Mouse (Mus musculus): ENCODE results near the gene Celf1.

The Celf1 gene

GRCm38 (mm10) chr2:90974101-90974500 is 33.9 kb downstream of the Celf1 start:
- POLR2A ChIA-PET, result interaction anchor here in 2 of 4 experiments (0.6 to 1.4 kb wide), 4 partner anchors 19 to 87 kb away, joined by 3 to 4 read pairs (median 3); no protein-coding TSS in a partner anchor
- CTCF ChIA-PET, result interaction anchor here in 1 of 4 experiments (0.6 kb wide), 1 partner anchor 29 kb away, joined by 3 read pairs; no protein-coding TSS in a partner anchor

GRCm38 (mm10) chr2:90975181-90975835 is 35.1 kb downstream of the Celf1 start:
- POLR2A ChIA-PET, result interaction anchor here in 2 of 4 experiments (1.4 to 3.3 kb wide), 2 partner anchors 8 to 58 kb away, joined by 3 to 19 read pairs; no protein-coding TSS in a partner anchor
- CTCF ChIA-PET, result no interaction called here

GRCm38 (mm10) chr2:90976590-90976989 is 36.4 kb downstream of the Celf1 start:
- ChIA-PET POLR2A (interaction anchor here in 2 of 4 experiments (0.6 to 3.3 kb wide), 8 partner anchors 10 to 72 kb away, joined by 3 to 19 read pairs (median 4); partner anchors contain the start of genes Kbtbd4 (in 1 of the 2) and Ndufs3 (in 1 of the 2)), CTCF (interaction anchor here in 1 of 4 experiments (0.6 kb wide), 1 partner anchor 42 kb away, joined by 3 read pairs; no protein-coding TSS in a partner anchor)

GRCm38 (mm10) chr2:90977291-90977690 is 37.1 kb downstream of the Celf1 start:
- CTCF ChIA-PET, result interaction anchor here in 2 of 4 experiments (0.6 kb wide), 3 partner anchors 41 to 232 kb away, joined by 3 to 8 read pairs (median 6); partner anchors contain the start of gene Fnbp4 (in 1 of the 2)
- POLR2A ChIA-PET, result interaction anchor here in 2 of 4 experiments (0.5 to 3.3 kb wide), 12 partner anchors 9 to 298 kb away, joined by 3 to 19 read pairs (median 4); no protein-coding TSS in a partner anchor

GRCm38 (mm10) chr2:90986055-90986454 is 45.9 kb downstream of the Celf1 start:
- CTCF ChIA-PET, result interaction anchor here in 2 of 4 experiments (0.5 to 0.7 kb wide), 2 partner anchors 55 to 154 kb away, joined by 4 to 6 read pairs; no protein-coding TSS in a partner anchor
- POLR2A ChIA-PET, result interaction anchor here in 2 of 4 experiments (0.6 to 2.4 kb wide), 11 partner anchors 9 to 76 kb away, joined by 3 to 10 read pairs (median 4); no protein-coding TSS in a partner anchor

GRCm38 (mm10) chr2:91008536-91008935 is 68.4 kb downstream of the Celf1 start:
- ChIA-PET POLR2A (interaction anchor here in 1 of 4 experiments (2.0 to 3.4 kb wide), 3 partner anchors 8 to 79 kb away, joined by 4 to 12 read pairs (median 8); no protein-coding TSS in a partner anchor), CTCF (interaction anchor here in 1 of 4 experiments (1.7 kb wide), 1 partner anchor 135 kb away, joined by 3 read pairs; no protein-coding TSS in a partner anchor)

- CTCF ChIA-PET, result no interaction called here
- POLR2A ChIA-PET, result interaction anchor here in 2 of 4 experiments (1.5 to 2.5 kb wide), 3 partner anchors 10 to 57 kb away, joined by 4 to 7 read pairs (median 5); partner anchors contain the start of gene Slc39a13 (in 1 of the 2)
Observed at GRCm38 (mm10) chr2:91013881-91014280, 73.7 kb downstream of the Celf1 start.

GRCm38 (mm10) chr2:91015386-91015785 is 75.2 kb downstream of the Celf1 start:
- ChIA-PET POLR2A (interaction anchor here in 2 of 4 experiments (0.5 to 2.5 kb wide), 11 partner anchors 7 to 450 kb away, joined by 3 to 14 read pairs (median 4); no protein-coding TSS in a partner anchor), CTCF (interaction anchor here (0.5 to 1.3 kb wide), 4 partner anchors 8 to 194 kb away, joined by 3 to 4 read pairs (median 4); no protein-coding TSS in a partner anchor)

- CTCF ChIA-PET, result interaction anchor here (0.5 to 2.1 kb wide), 13 partner anchors 11 to 185 kb away, joined by 3 to 10 read pairs (median 3); partner anchors contain the start of genes Acp2 (in 1 of the 4), Nr1h3 (in 1 of the 4), Psmc3 (in 1 of the 4) and Rapsn (in 1 of the 4)
Observed at GRCm38 (mm10) chr2:91018061-91018788, 78.0 kb downstream of the Celf1 start.

GRCm38 (mm10) chr2:91019911-91020310 is 79.7 kb downstream of the Celf1 start:
- POLR2A ChIA-PET, result interaction anchor here in 2 of 4 experiments (0.5 to 2.8 kb wide), 13 partner anchors 11 to 959 kb away, joined by 3 to 12 read pairs (median 4); partner anchors contain the start of gene Slc39a13 (in 1 of the 2)
- CTCF ChIA-PET, result interaction anchor here in 1 of 4 experiments (0.6 to 2.1 kb wide), 4 partner anchors 41 to 184 kb away, joined by 3 to 6 read pairs (median 3); no protein-coding TSS in a partner anchor

More at GRCm38 (mm10) chr2:91018061-91018788, 78.0 kb downstream of the Celf1 start:
- POLR2A ChIA-PET, result interaction anchor here in 3 of 4 experiments (0.5 to 2.8 kb wide), 15 partner anchors 9 to 186 kb away, joined by 3 to 12 read pairs (median 3); no protein-coding TSS in a partner anchor

GRCm38 (mm10) chr2:91022266-91022665 is 82.1 kb downstream of the Celf1 start:
- CTCF ChIA-PET, result interaction anchor here in 1 of 4 experiments (0.7 kb wide), 1 partner anchor 39 kb away, joined by 3 read pairs; no protein-coding TSS in a partner anchor
- POLR2A ChIA-PET, result interaction anchor here in 3 of 4 experiments (0.7 to 7.4 kb wide), 12 partner anchors 7 to 572 kb away, joined by 3 to 68 read pairs (median 6); partner anchors contain the start of genes Psmc3 (in 1 of the 3) and Slc39a13 (in 1 of the 3)

GRCm38 (mm10) chr2:91023131-91023530 is 82.9 kb downstream of the Celf1 start:
- CTCF ChIA-PET, result interaction anchor here in 2 of 4 experiments (0.6 to 1.4 kb wide), 2 partner anchors 43 to 212 kb away, joined by 5 to 8 read pairs; no protein-coding TSS in a partner anchor
- POLR2A ChIA-PET, result interaction anchor here in 2 of 4 experiments (1.0 to 7.4 kb wide), 23 partner anchors 8 to 109 kb away, joined by 3 to 68 read pairs (median 4); partner anchors contain the start of genes Celf1 (in 1 of the 2), Psmc3 (in 1 of the 2), Rapsn (in 1 of the 2) and Slc39a13 (in 1 of the 2)

GRCm38 (mm10) chr2:91023956-91024355 is 83.8 kb downstream of the Celf1 start:
- ChIA-PET POLR2A (interaction anchor here in 2 of 4 experiments (0.8 to 7.4 kb wide), 22 partner anchors 9 to 110 kb away, joined by 3 to 68 read pairs (median 4); partner anchors contain the start of genes Celf1 (in 1 of the 2), Psmc3 (in 1 of the 2) and Rapsn (in 1 of the 2)), CTCF (interaction anchor here in 2 of 4 experiments (1.0 to 1.4 kb wide), 2 partner anchors 41 to 42 kb away, joined by 3 to 5 read pairs; no protein-coding TSS in a partner anchor)

- ChIA-PET POLR2A (interaction anchor here in 2 of 4 experiments (0.9 to 31.6 kb wide), 6 partner anchors 11 to 88 kb away, joined by 3 to 649 read pairs (median 8); partner anchors contain the start of genes Psmc3 (in 1 of the 2) and Slc39a13 (in 1 of the 2)), CTCF (no interaction called here)
Observed at GRCm38 (mm10) chr2:91025081-91025516, 84.9 kb downstream of the Celf1 start.

GRCm38 (mm10) chr2:91026491-91026890 is 86.3 kb downstream of the Celf1 start:
- ChIA-PET CTCF (no interaction called here), POLR2A (interaction anchor here in 2 of 4 experiments (0.9 to 31.6 kb wide), 7 partner anchors 9 to 34 kb away, joined by 3 to 649 read pairs (median 8); partner anchors contain the start of genes Psmc3 (in 1 of the 2), Rapsn (in 1 of the 2) and Slc39a13 (in 1 of the 2))

- POLR2A ChIA-PET, result interaction anchor here in 3 of 4 experiments (0.6 to 31.6 kb wide), 14 partner anchors 8 to 230 kb away, joined by 3 to 649 read pairs (median 4); partner anchors contain the start of genes Psmc3 (in 1 of the 3), Rapsn (in 1 of the 3) and Slc39a13 (in 1 of the 3)
- CTCF ChIA-PET, result interaction anchor here in 3 of 4 experiments (0.6 to 1.3 kb wide), 4 partner anchors 33 to 168 kb away, joined by 3 read pairs; no protein-coding TSS in a partner anchor
Observed at GRCm38 (mm10) chr2:91027391-91028214, 87.4 kb downstream of the Celf1 start.

Data from embryonic stem cell, embryonic (primary cell).